Mouse (Mus musculus) neural tube, embryonic 11.5 days (tissue): ENCODE data around the gene Supv3l1. TPM values are rescaled to one million over a fixed set of nuclear protein-coding genes. Genes with fewer than 3 reads are reported as not detected.

ENCODE experiments used
- ATAC-seq: fragments of 200-750 bp; cut with Nextera tagmentation; 2 replicates; pipeline ENCODE4 v1.8.0; 2017; ENCODE audit warnings: moderate number of reproducible peaks, mild to moderate bottlenecking, moderate TSS enrichment, moderate library complexity; ENCODE audit not compliant: insufficient read depth, low FRiP score, low TSS enrichment
- DNase-seq: peaks from one replicate; pipeline ENCODE4 v3.0.0-alpha.2; 2015; ENCODE audit warnings: low spot score
- H3K27ac ChIP-seq: fragments of 300-500 bp; sonication (generic); 2 replicates; pipeline ENCODE4 v1.5.1; 2014; ENCODE audit warnings: low read depth, mild to moderate bottlenecking, low read length
- H3K27me3 ChIP-seq: fragments of 300-500 bp; sonication (generic); 2 replicates; pipeline ENCODE4 v1.6.1; 2014; ENCODE audit warnings: mild to moderate bottlenecking, low read length, mixed read lengths; ENCODE audit not compliant: control insufficient read depth, insufficient read depth
- H3K36me3 ChIP-seq: fragments of 300-500 bp; sonication (generic); 2 replicates; pipeline ENCODE4 v1.6.1; 2014; ENCODE audit warnings: mild to moderate bottlenecking, low read length, moderate library complexity, mixed read lengths; ENCODE audit not compliant: control insufficient read depth, insufficient read depth
- H3K4me1 ChIP-seq: fragments of 300-500 bp; sonication (generic); 2 replicates; pipeline ENCODE4 v1.6.1; 2014; ENCODE audit warnings: low read length, mixed read lengths; ENCODE audit not compliant: control insufficient read depth, insufficient read depth
- H3K4me2 ChIP-seq: fragments of 300-500 bp; sonication (generic); 2 replicates; pipeline ENCODE4 v1.6.1; 2014; ENCODE audit warnings: low read depth, mild to moderate bottlenecking, moderate library complexity
- H3K4me3 ChIP-seq: fragments of 300-500 bp; sonication (generic); 2 replicates; pipeline ENCODE4 v1.5.1; 2014; ENCODE audit warnings: low read depth, low read length
- H3K9ac ChIP-seq: fragments of 300-500 bp; sonication (generic); 2 replicates; pipeline ENCODE4 v1.6.1; 2014; ENCODE audit warnings: mild to moderate bottlenecking, low read length
- H3K9me3 ChIP-seq: fragments of 300-500 bp; sonication (generic); 2 replicates; pipeline ENCODE4 v1.6.1; 2016; ENCODE audit warnings: low read length; ENCODE audit not compliant: control insufficient read depth
- WGBS: fragments of 180-500 bp; shearing (Covaris S2); extraction: QIAGEN DNeasy Blood & Tissue Kit; methylation state at CpG from one replicate; pipeline ENCODE4 v1.1.7; 2014; 5-methylcytosine and 5-hydroxymethylcytosine counted together
- polyA plus RNA-seq: library from polyadenylated mRNA; unstranded; fragments of >200 nt; fragmentation: Nextera tagmentation; extraction: Ambion mirVana; gene quantifications from 2 replicates; pipeline ENCODE4 v1.2.1, GENCODE M21; 2014

Gene Supv3l1
- polyA plus RNA-seq, 1 experiment from 2014 or later, result 28.4 TPM

DNA sequence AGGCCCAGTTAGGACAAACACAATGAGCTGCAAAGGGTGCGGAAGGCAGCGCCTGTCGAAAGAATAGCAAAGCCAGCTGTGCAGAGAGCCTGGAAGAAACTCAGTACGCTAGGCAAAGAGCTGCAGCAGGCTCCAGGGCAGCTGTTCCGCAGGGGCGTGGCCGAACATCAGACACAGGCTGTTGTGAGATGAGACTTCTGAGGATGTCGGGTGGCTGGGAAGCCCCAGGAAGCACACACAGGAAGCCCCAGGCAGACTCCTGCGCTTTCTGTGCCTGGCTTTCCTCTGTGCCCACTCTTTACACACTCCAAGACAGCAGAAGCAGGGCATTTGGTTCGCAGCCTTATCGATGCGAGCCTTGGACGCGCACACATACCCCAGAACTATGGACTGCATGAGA lies 44.6 kb downstream of the Supv3l1 start:
- no peak overlapping the region for H3K27ac ChIP-seq
- H3K4me2 ChIP-seq, result peak overlapping the region; percentile 13
- ATAC-seq (no peak), DNase-seq (peak; percentile 38)
- no peaks in the 10 kb centered on the region for H3K4me1 ChIP-seq
- 39% methylated on average over 14 of the region's 14 CpGs for WGBS
- H3K9ac ChIP-seq, result no peak overlapping the region
- H3K9me3 ChIP-seq, result no peaks in the 10 kb centered on the region
- H3K4me3 ChIP-seq, result no peak overlapping the region
- H3K36me3 ChIP-seq, result no peaks in the 10 kb centered on the region
- no peaks in the 10 kb centered on the region for H3K27me3 ChIP-seq

DNA sequence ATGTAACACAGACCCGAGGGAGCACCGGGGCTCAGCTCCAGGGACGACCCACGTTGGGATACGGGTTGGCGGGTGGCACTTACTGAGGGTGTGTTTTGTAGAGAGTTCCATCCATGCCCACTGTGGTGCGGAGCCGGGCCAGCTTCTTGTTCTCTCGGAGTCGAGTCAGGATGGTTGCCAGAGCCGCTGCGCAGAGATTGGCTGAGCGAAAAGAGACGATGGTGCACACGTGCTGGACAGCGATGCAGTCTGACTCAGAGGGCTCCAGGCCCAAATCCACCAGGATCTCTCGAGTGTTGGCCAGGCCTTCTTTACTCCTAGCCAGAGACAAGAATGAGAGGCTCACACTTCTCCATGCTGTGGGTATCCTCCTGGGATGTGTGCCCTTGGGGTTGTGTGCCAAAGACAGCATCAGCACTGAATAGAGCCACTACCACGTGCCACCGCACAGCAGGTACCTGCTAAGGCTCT lies 47.9 kb downstream of the Supv3l1 start:
- Histone ChIP-seq H3K4me3 (no peak overlapping the region), H3K9me3 (no peaks in the 10 kb centered on the region), H3K36me3 (no peaks in the 10 kb centered on the region), H3K27ac (no peak overlapping the region), H3K4me1 (no peaks in the 10 kb centered on the region), H3K9ac (no peak overlapping the region), H3K4me2 (no peak overlapping the region), H3K27me3 (no peaks in the 10 kb centered on the region)
- ATAC-seq (no peak), DNase-seq (no peak)
- 82% methylated on average over 19 of the region's 19 CpGs for WGBS

DNA sequence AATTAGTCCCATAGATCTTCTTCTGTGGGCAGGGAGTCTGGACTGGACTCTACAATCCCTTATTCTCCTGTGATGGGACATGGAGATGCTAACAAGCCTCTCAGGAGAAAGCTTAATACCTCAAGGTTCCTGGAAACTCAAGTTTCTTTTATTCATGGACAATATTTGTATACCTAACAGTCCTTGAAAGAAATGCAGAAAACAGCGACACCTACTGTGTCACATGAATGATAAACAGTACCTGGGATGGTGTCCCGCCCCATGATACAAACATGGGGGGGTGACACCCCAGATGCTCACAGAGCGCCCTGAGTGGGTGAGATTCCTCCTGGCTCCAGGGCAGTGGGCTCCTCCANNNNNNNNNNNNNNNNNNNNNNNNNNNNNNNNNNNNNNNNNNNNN lies 66.5 kb downstream of the Supv3l1 start:
- H3K4me1 ChIP-seq, result no peaks in the 10 kb centered on the region
- no peaks in the 10 kb centered on the region for H3K9me3 ChIP-seq
- no peak overlapping the region for H3K4me3 ChIP-seq
- H3K9ac ChIP-seq, result no peak overlapping the region
- H3K36me3 ChIP-seq, result no peaks in the 10 kb centered on the region
- H3K4me2 ChIP-seq, result no peak overlapping the region
- no peaks in the 10 kb centered on the region for H3K27me3 ChIP-seq
- no peak overlapping the region for H3K27ac ChIP-seq
- WGBS, result 83% methylated on average over 3 of the region's 3 CpGs
- ATAC-seq, result no peak
- DNase-seq, result no peak

- ATAC-seq (no peak), DNase-seq (no peak)
- H3K4me2 ChIP-seq, result no peak overlapping the region
- no peak overlapping the region for H3K27ac ChIP-seq
- H3K4me3 ChIP-seq, result no peak overlapping the region
- no peaks in the 10 kb centered on the region for H3K4me1 ChIP-seq
- no peak overlapping the region for H3K9ac ChIP-seq
- H3K27me3 ChIP-seq, result no peaks in the 10 kb centered on the region
- no peaks in the 10 kb centered on the region for H3K9me3 ChIP-seq
- no peaks in the 10 kb centered on the region for H3K36me3 ChIP-seq
These were observed 68.6 kb downstream of the Supv3l1 start for GRCm38 (mm10) chr10:62380936-62381335.

DNA sequence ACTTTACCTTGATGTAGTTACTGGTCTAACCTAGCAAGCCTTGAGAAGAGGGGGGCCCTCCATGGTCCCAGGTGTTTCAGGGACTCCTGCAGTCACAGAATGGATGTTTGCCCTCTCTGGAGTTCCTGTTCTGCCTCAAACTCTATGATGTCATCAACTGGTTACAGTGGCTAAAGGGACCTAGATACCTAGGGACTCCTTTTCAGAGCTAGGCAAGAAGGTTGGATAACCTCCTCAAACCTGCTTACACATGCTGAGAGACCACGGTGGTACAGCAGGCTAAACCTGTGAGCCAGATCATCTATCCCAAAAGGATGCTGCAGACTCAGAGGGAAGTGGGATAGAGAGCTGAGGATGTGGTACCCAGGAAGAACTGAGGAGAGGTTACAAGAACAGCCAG lies 69.7 kb downstream of the Supv3l1 start, which contains the start of gene Hk1:
Hk1 (minus strand) TSS at position 101 of the 400 bp plus-strand sequence.
- Histone ChIP-seq H3K4me2 (no peak within 1 kb of the TSS), H3K9ac (no peak within 1 kb of the TSS), H3K27me3 (no peaks in the 10 kb centered on the region), H3K9me3 (no peaks in the 10 kb centered on the region), H3K27ac (no peak within 1 kb of the TSS), H3K4me1 (no peaks in the 10 kb centered on the region), H3K36me3 (no peaks in the 10 kb centered on the region), H3K4me3 (no peak within 1 kb of the TSS)
- ATAC-seq (no peak), DNase-seq (no peak)
- 86% methylated on average over 1 of the region's 1 CpGs for WGBS

Other genes starting within 250 kb of the Supv3l1 start
- gene Tspan15, start 218.5 kb downstream of the Supv3l1 start, polyA plus RNA-seq, result 8.6 and 8.9 TPM in 2 replicates
- not detected in 2 replicates for gene Tacr2, start 197.3 kb downstream of the Supv3l1 start, polyA plus RNA-seq
- gene Hk1, start 69.8 kb downstream of the Supv3l1 start, polyA plus RNA-seq, result 27.6 and 36.9 TPM in 2 replicates
- gene Hkdc1, start 27.2 kb downstream of the Supv3l1 start, polyA plus RNA-seq, result 0.22 TPM in 1 of 2 replicates, not detected in the other
- gene 4930507D05Rik, start 249 bp downstream of the Supv3l1 start, polyA plus RNA-seq, result 0.99 and 1.0 TPM in 2 replicates
- 100 and 105 TPM in 2 replicates for gene Vps26a, start 37.1 kb upstream of the Supv3l1 start, polyA plus RNA-seq
- gene Srgn, start 77.7 kb upstream of the Supv3l1 start, polyA plus RNA-seq, result 5.3 and 7.3 TPM in 2 replicates
- 62.3 and 62.5 TPM in 2 replicates for gene Kif1bp, start 128.7 kb upstream of the Supv3l1 start, polyA plus RNA-seq
- gene Ddx21, start 152.5 kb upstream of the Supv3l1 start, polyA plus RNA-seq, result 35.8 and 36.9 TPM in 2 replicates
- gene Ddx50, start 201.5 kb upstream of the Supv3l1 start, polyA plus RNA-seq, result 118 and 123 TPM in 2 replicates